ENCODE assay signal across 8 mouse cellular contexts in genomic region chr8:125385519-125386150, GRCm38 (mm10).
DNase-seq lines count a peak whose midpoint lies in the region; ATAC-seq and TF ChIP-seq lines count a peak whose summit lies in the region.

No protein-coding gene starts in this region.

- H3K36me3 ChIP-seq in embryonic facial prominence, embryonic 10.5 days (replicated peaks), result no peaks in the 10 kb centered on the region
- H3K36me3 ChIP-seq in limb, embryonic 12.5 days, result no peaks in the 10 kb centered on the region
- H3K36me3 ChIP-seq in midbrain, embryonic 14.5 days (ENCODE audit: control insufficient read depth, insufficient read depth, low read length), result no peaks in the 10 kb centered on the region

- TF ChIP-seq CTCF in gastrocnemius, adult 2 months (IDR thresholded peaks at IDR 0.05), result no peak

- WGBS in embryonic facial prominence, embryonic 10.5 days, result 34% methylated on average over 6 of the region's 6 CpGs
- WGBS in limb, embryonic 12.5 days, result 21% methylated on average over 6 of the region's 6 CpGs
- WGBS in midbrain, embryonic 14.5 days, result 22% methylated on average over 6 of the region's 6 CpGs

- peak overlapping the region; percentile 16; the same call in 1 of the 2 replicates for H3K27ac ChIP-seq in gastrocnemius, adult 2 months
- peak overlapping the region; percentile 36; the same call in 1 of the 2 replicates for H3K27ac ChIP-seq in embryonic facial prominence, embryonic 10.5 days (replicated peaks)
- peak overlapping the region; percentile 41; the same call in 1 of the 2 replicates for H3K27ac ChIP-seq in limb, embryonic 12.5 days
- peak overlapping the region; percentile 15; the same call in 1 of the 2 replicates for H3K27ac ChIP-seq in midbrain, embryonic 14.5 days (replicated peaks; ENCODE audit: low read depth, low read length)

- peaks cover 38% of the 10 kb centered on the region for H3K4me1 ChIP-seq in embryonic facial prominence, embryonic 10.5 days
- peaks cover 33% of the 10 kb centered on the region for H3K4me1 ChIP-seq in limb, embryonic 12.5 days (replicated peaks)
- H3K4me1 ChIP-seq in midbrain, embryonic 14.5 days (ENCODE audit: control insufficient read depth, insufficient read depth, low read length), result peaks cover 27% of the 10 kb centered on the region

- no peak overlapping the region for H3K9ac ChIP-seq in limb, embryonic 12.5 days (replicated peaks)
- H3K9ac ChIP-seq in midbrain, embryonic 14.5 days (replicated peaks; ENCODE audit: low read length), result no peak overlapping the region

- no peak overlapping the region for H3K4me2 ChIP-seq in limb, embryonic 12.5 days
- H3K4me2 ChIP-seq in midbrain, embryonic 14.5 days (ENCODE audit: low read length), result no peak overlapping the region

- intact Hi-C loops in gastrocnemius, adult 2 months (cut with DNase I), result loop anchor here (10.0 kb wide), 1 partner anchor 51 kb away; no protein-coding TSS in a partner anchor

- no peaks in the 10 kb centered on the region for H3K9me3 ChIP-seq in embryonic facial prominence, embryonic 10.5 days
- no peaks in the 10 kb centered on the region for H3K9me3 ChIP-seq in limb, embryonic 12.5 days
- no peaks in the 10 kb centered on the region for H3K9me3 ChIP-seq in midbrain, embryonic 14.5 days (ENCODE audit: control insufficient read depth, low read length)

- no peak overlapping the region for H3K4me3 ChIP-seq in gastrocnemius, adult 2 months
- H3K4me3 ChIP-seq in embryonic facial prominence, embryonic 10.5 days, result no peak overlapping the region
- no peak overlapping the region for H3K4me3 ChIP-seq in limb, embryonic 12.5 days (replicated peaks)
- H3K4me3 ChIP-seq in midbrain, embryonic 14.5 days (replicated peaks; ENCODE audit: low read depth, low read length), result no peak overlapping the region

- ATAC-seq in limb, embryonic 12.5 days (ENCODE audit: insufficient number of reproducible peaks, insufficient read depth, low FRiP score, low TSS enrichment, low read depth), result peak; percentile 63; the same call in 1 of the 2 replicates
- ATAC-seq in midbrain, embryonic 14.5 days (ENCODE audit: low FRiP score, low TSS enrichment), result peak; percentile 77

- peak; percentile 60 for DNase-seq in gastrocnemius, adult 2 months
- DNase-seq in gastrocnemius, adult 18-20 months (ENCODE audit: low spot score), result no peak
- peak; percentile 57 for DNase-seq in embryonic facial prominence, embryonic 10.5 days (ENCODE audit: low spot score)
- peak; percentile 77 for DNase-seq in heart, adult 8-10 months (ENCODE audit: low spot score)
- DNase-seq in kidney, adult 9 months, result peak; percentile 42
- peak; percentile 69 for DNase-seq in midbrain, embryonic 14.5 days
- DNase-seq in testis, postnatal 14 days (ENCODE audit: low spot score), result peak; percentile 57

- H3K27me3 ChIP-seq in embryonic facial prominence, embryonic 10.5 days (replicated peaks; ENCODE audit: low read depth, poor library complexity, severe bottlenecking), result peaks cover 5% of the 10 kb centered on the region; the same call in 1 of the 2 replicates
- no peaks in the 10 kb centered on the region for H3K27me3 ChIP-seq in limb, embryonic 12.5 days
- no peaks in the 10 kb centered on the region; the same call in 1 of the 2 replicates for H3K27me3 ChIP-seq in midbrain, embryonic 14.5 days (ENCODE audit: control insufficient read depth, insufficient read depth, low read length)
